ENCODE assay signal across 8 mouse cellular contexts in genomic region chr11:107130221-107130788, GRCm38 (mm10). TPM values are rescaled to one million over a fixed set of nuclear protein-coding genes. Genes with fewer than 3 reads are reported as not detected.
DNase-seq lines count a peak whose midpoint lies in the region; ATAC-seq and TF ChIP-seq lines count a peak whose summit lies in the region.

No protein-coding gene starts in this region.

- no peak for TF ChIP-seq POLR2A in cortical plate, adult 2 months (IDR thresholded peaks at IDR 0.05; ENCODE audit: extremely low read depth, insufficient read depth, low read length)

- no peaks in the 10 kb centered on the region for H3K36me3 ChIP-seq in kidney, embryonic 15.5 days
- no peaks in the 10 kb centered on the region for H3K36me3 ChIP-seq in intestine, embryonic 15.5 days

- under 1% methylated on average over 18 of the region's 18 CpGs for WGBS in kidney, embryonic 15.5 days
- WGBS in intestine, embryonic 15.5 days: 1% methylated on average over 18 of the region's 18 CpGs

- H3K9ac ChIP-seq in kidney, embryonic 15.5 days: peak overlapping the region; percentile 96
- peak overlapping the region; percentile 93 for H3K9ac ChIP-seq in intestine, embryonic 15.5 days

- no peaks in the 10 kb centered on the region for H3K27me3 ChIP-seq in kidney, embryonic 15.5 days
- H3K27me3 ChIP-seq in intestine, embryonic 15.5 days (replicated peaks): no peaks in the 10 kb centered on the region

- H3K27ac ChIP-seq in kidney, embryonic 15.5 days: peak overlapping the region; percentile 97
- H3K27ac ChIP-seq in cortical plate, adult 2 months (ENCODE audit: insufficient read depth, low read length): no peak overlapping the region
- H3K27ac ChIP-seq in intestine, embryonic 15.5 days: no peak overlapping the region

- no peaks in the 10 kb centered on the region for H3K9me3 ChIP-seq in kidney, embryonic 15.5 days (replicated peaks)
- no peaks in the 10 kb centered on the region for H3K9me3 ChIP-seq in intestine, embryonic 15.5 days

- ATAC-seq in kidney, embryonic 15.5 days (replicated peaks; ENCODE audit: low FRiP score): no peak
- no peak for ATAC-seq in intestine, embryonic 15.5 days

- no peak for TF ChIP-seq CTCF in cortical plate, adult 2 months (IDR thresholded peaks at IDR 0.05; ENCODE audit: extremely low read depth, insufficient read depth, low read length)

- DNase-seq in kidney, postnatal 10 days: no peak
- DNase-seq in naive thymus-derived CD4-positive, alpha-beta T cell, adult 2 months (ENCODE audit: low read depth): peak; percentile 48
- DNase-seq in urinary bladder, postnatal 25 days (ENCODE audit: low spot score): no peak
- DNase-seq in left cerebral cortex, adult 11 months (ENCODE audit: low spot score): no peak
- no peak for DNase-seq in urinary bladder, adult 2 months (ENCODE audit: low spot score)

- H3K4me3 ChIP-seq in kidney, embryonic 15.5 days (replicated peaks): peak overlapping the region; percentile 91
- peak overlapping the region; percentile 95 for H3K4me3 ChIP-seq in cortical plate, adult 2 months (ENCODE audit: insufficient read depth, low read length)
- peak overlapping the region; percentile 90 for H3K4me3 ChIP-seq in intestine, embryonic 15.5 days (replicated peaks)

- H3K4me1 ChIP-seq in kidney, embryonic 15.5 days: peaks cover 28% of the 10 kb centered on the region
- H3K4me1 ChIP-seq in cortical plate, adult 2 months (ENCODE audit: control insufficient read depth, insufficient read depth, low read length): no peaks in the 10 kb centered on the region
- H3K4me1 ChIP-seq in intestine, embryonic 15.5 days (replicated peaks): peaks cover 3% of the 10 kb centered on the region; the same call in 1 of the 2 replicates

- H3K4me2 ChIP-seq in kidney, embryonic 15.5 days: peak overlapping the region; percentile 90
- peak overlapping the region; percentile 63 for H3K4me2 ChIP-seq in intestine, embryonic 15.5 days (replicated peaks)

RNA-seq across cellular contexts. Expression of gene Bptf, which starts 1.6 kb away (rescaled TPM):
- polyA plus RNA-seq in kidney, embryonic 15.5 days (2015; fragmentation: Nextera tagmentation; extraction: Ambion mirVana): 31.4 and 35.0 TPM in 2 replicates
- 36.5 and 40.8 TPM in 2 replicates for polyA plus RNA-seq in cortical plate, adult 2 months (2012; rRNA removed)
- 21.6 and 26.4 TPM in 2 replicates for polyA plus RNA-seq in intestine, embryonic 15.5 days (2015; fragmentation: Nextera tagmentation; extraction: Ambion mirVana)
- polyA plus RNA-seq in urinary bladder, adult 2 months (2012; rRNA removed): 23.2 and 36.2 TPM in 2 replicates

RNA-seq across cellular contexts. Expression of gene Nol11, which starts 58.9 kb away (rescaled TPM):
- 58.1 and 59.2 TPM in 2 replicates for polyA plus RNA-seq in kidney, embryonic 15.5 days (2015; fragmentation: Nextera tagmentation; extraction: Ambion mirVana)
- 15.6 and 19.0 TPM in 2 replicates for polyA plus RNA-seq in cortical plate, adult 2 months (2012; rRNA removed)
- polyA plus RNA-seq in intestine, embryonic 15.5 days (2015; fragmentation: Nextera tagmentation; extraction: Ambion mirVana): 44.7 and 47.5 TPM in 2 replicates
- polyA plus RNA-seq in urinary bladder, adult 2 months (2012; rRNA removed): 17.0 and 19.5 TPM in 2 replicates
